Mouse (Mus musculus) midbrain, embryonic 12.5 days (tissue): ENCODE results near the gene Gm26661. TPM values are rescaled to one million over a fixed set of nuclear protein-coding genes. Genes with fewer than 3 reads are reported as not detected.

Experiments used
- ATAC-seq: fragments of 200-750 bp; cut with Nextera tagmentation; 2 replicates; pipeline ENCODE4 v1.8.0; 2017; ENCODE audit warnings: low read depth, moderate TSS enrichment, moderate library complexity; ENCODE audit not compliant: low FRiP score
- H3K27ac ChIP-seq: fragments of 300-500 bp; sonication (generic); replicated peaks from 2 replicates; pipeline ENCODE4 v1.5.1; 2016; ENCODE audit warnings: mild to moderate bottlenecking
- H3K27me3 ChIP-seq: fragments of 300-500 bp; sonication (generic); 2 replicates; pipeline ENCODE4 v1.6.1; 2016; ENCODE audit warnings: mild to moderate bottlenecking
- H3K36me3 ChIP-seq: fragments of 300-500 bp; sonication (generic); 2 replicates; pipeline ENCODE4 v1.6.1; 2016
- H3K4me1 ChIP-seq: fragments of 300-500 bp; sonication (generic); 2 replicates; pipeline ENCODE4 v1.6.1; 2016
- H3K4me2 ChIP-seq: fragments of 300-500 bp; sonication (generic); replicated peaks from 2 replicates; pipeline ENCODE4 v1.6.1; 2016; ENCODE audit warnings: mild to moderate bottlenecking, moderate library complexity
- H3K4me3 ChIP-seq: fragments of 300-500 bp; sonication (generic); 2 replicates; pipeline ENCODE4 v1.5.1; 2016; ENCODE audit warnings: mild to moderate bottlenecking
- H3K9ac ChIP-seq: fragments of 300-500 bp; sonication (generic); replicated peaks from 2 replicates; pipeline ENCODE4 v1.6.1; 2016; ENCODE audit warnings: mild to moderate bottlenecking, moderate library complexity
- H3K9me3 ChIP-seq: fragments of 300-500 bp; sonication (generic); 2 replicates; pipeline ENCODE4 v1.6.1; 2016; ENCODE audit warnings: mild to moderate bottlenecking
- WGBS: fragments of 180-500 bp; shearing (Covaris S2); methylation state at CpG from one replicate; pipeline ENCODE4 v1.1.7; 2016; 5-methylcytosine and 5-hydroxymethylcytosine counted together
- polyA plus RNA-seq: library from polyadenylated mRNA; unstranded; fragments of >200 nt; fragmentation: Nextera tagmentation; extraction: Ambion mirVana; gene quantifications from 2 replicates; pipeline ENCODE4 v1.2.1, GENCODE M21; 2016

Gene Gm26661
- polyA plus RNA-seq, 1 experiment from 2014 or later = not detected

DNA sequence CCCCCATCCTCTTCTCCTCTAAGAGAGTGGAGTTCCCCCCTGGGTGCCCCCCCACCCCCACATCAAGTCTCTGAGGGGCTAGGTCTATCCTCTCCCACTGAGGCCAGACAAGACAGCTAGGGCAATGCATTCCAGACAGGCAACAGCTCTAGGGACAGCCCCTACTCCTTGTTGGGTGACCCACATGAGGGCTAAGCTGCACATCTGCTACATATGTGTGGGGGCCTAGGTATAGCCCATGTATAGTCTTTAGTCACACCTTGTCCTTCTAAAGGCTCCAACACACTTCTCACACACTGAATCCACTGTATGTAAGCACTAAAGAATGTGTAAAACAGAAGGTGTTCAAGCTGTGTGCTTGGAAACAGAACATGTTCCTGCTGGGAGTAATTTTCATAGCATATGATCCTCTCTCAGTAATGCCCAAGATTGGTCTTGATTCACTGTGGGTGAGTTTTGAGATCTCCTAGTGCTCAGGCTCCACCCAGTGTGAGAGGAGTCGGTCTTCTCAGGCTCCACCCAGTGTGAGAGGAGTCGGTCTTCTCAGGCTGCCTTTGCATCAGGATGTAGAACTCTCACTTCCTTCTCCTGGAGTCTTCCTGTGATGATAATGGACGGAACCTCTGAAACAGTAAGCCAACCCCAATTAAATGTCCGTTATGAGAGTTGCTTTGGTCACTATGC lies 12.6 kb downstream of the Gm26661 start:
- Histone ChIP-seq H3K4me1 (no peaks in the 10 kb centered on the region), H3K27me3 (no peaks in the 10 kb centered on the region), H3K27ac (no peak overlapping the region), H3K4me3 (no peak overlapping the region), H3K4me2 (no peak overlapping the region), H3K36me3 (no peaks in the 10 kb centered on the region), H3K9ac (no peak overlapping the region), H3K9me3 (peaks cover 3% of the 10 kb centered on the region; the same call in 1 of the 2 replicates)
- ATAC-seq = no peak
- WGBS = 80% methylated on average over 4 of the region's 4 CpGs

DNA sequence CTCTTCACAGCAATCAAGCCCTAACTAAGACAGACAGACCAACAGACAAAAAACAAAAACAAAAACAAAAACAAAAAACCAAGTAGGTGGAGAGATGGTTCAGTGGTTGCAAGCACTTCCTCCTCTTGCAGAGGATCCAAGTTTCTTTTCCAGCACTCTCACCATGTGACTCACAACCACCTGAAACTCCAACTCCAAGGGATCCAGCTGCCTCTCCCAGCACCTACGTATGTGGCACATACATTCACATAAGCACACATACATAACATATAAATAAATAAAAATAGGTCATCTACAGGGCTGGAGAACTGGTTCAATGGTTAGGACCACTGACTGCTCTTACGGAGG lies 13.1 kb downstream of the Gm26661 start:
- 88% methylated on average over 2 of the region's 2 CpGs for WGBS
- Histone ChIP-seq H3K36me3 (no peaks in the 10 kb centered on the region), H3K9me3 (peaks cover 3% of the 10 kb centered on the region; the same call in 1 of the 2 replicates), H3K4me1 (no peaks in the 10 kb centered on the region), H3K4me3 (no peak overlapping the region), H3K4me2 (no peak overlapping the region), H3K9ac (no peak overlapping the region), H3K27me3 (no peaks in the 10 kb centered on the region), H3K27ac (no peak overlapping the region)
- ATAC-seq = no peak

DNA sequence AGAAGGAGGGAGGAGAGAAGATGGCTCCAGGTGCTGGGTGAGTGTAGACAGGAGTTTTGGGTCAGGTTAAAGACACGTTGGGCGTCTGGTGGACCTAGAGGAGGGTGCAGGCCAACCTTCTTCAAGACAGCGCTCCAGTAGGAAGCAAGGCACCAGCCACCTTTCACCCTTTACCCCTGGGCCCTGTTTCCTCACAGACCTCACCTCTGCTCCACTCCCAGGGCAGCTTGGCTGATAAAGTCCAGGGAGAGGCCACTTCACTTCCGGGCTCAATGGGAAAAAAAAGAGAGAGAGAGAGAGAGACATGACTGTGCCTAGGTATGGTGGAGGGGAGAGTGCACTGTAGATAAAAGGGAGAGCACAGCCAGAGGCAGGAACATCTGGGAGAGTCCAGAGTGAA lies 16.3 kb downstream of the Gm26661 start:
- Histone ChIP-seq H3K9me3 (no peaks in the 10 kb centered on the region), H3K4me2 (no peak overlapping the region), H3K9ac (no peak overlapping the region), H3K27me3 (no peaks in the 10 kb centered on the region), H3K27ac (no peak overlapping the region), H3K36me3 (no peaks in the 10 kb centered on the region), H3K4me1 (no peaks in the 10 kb centered on the region), H3K4me3 (no peak overlapping the region)
- 80% methylated on average over 4 of the region's 4 CpGs for WGBS
- ATAC-seq = no peak

DNA sequence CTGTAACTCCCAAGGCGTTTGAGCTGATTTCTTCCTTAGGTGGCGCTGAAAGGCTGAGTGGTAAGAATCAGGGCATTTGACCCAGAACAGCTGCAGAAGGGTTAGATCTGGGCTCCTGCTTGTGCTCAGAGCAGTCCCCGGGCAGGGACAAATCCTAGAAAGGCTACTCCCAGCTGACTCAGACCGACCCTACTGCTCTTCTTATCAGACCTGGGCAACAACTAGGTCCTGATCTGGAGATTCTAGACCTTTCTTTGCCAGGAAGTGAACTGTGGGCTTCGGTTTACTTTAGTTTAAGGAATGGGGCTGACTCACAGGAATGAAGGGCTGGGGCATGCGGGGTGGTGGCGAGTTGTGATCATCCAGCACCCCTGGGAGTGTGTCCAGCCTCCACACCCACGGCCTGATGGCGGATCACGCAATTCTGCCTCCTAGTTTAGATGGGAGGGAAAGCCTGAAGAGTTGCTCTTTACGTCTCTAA lies 17.2 kb downstream of the Gm26661 start:
- H3K4me2 ChIP-seq = no peak overlapping the region
- no peaks in the 10 kb centered on the region for H3K27me3 ChIP-seq
- 74% methylated on average over 11 of the region's 11 CpGs for WGBS
- no peak overlapping the region for H3K27ac ChIP-seq
- no peaks in the 10 kb centered on the region for H3K36me3 ChIP-seq
- H3K4me3 ChIP-seq = no peak overlapping the region
- no peaks in the 10 kb centered on the region for H3K4me1 ChIP-seq
- ATAC-seq = no peak
- H3K9me3 ChIP-seq = no peaks in the 10 kb centered on the region
- no peak overlapping the region for H3K9ac ChIP-seq

DNA sequence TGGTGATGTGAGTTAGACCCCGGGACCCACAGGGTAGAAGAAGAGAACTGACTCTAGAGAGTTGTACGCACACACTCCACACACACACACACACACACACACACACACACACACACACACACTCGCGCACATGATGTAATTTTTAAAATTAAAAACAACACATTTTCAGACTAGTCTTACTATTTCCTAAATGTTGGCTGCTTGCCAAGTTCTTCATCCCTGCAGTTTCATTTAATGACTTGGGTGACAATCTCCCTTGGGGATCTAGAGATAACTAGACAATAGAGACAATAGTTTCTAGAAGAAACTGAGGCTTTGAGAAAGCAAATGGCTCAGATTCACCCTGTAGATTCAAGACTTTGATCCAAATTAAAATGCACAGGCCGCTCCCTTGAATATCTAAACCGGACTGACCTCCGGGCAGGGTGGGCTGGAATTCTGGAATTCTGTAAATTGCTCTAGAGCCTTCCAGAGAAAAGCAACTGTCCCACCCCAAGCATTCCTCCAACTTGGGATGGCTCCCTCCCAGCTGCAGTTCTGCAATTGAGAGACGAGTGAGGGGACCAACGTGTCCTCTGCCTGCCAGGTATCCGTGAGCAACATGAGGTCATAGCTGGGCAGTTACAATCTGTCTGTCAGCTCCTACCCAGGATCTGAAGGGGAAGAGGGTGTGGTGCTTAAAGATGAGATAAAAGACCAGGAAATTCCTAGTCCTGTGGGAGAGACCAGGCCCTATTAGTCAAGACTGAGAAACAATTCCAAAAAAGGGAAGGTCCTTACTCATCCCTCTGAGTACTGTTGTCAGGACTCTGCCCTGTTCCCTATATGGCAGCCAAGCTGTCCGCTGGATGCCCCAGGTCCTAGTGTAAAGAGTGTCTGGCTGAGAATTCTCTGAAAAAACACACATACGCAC lies 17.9 kb downstream of the Gm26661 start:
- Histone ChIP-seq H3K4me1 (no peaks in the 10 kb centered on the region), H3K36me3 (no peaks in the 10 kb centered on the region), H3K9ac (no peak overlapping the region), H3K4me2 (no peak overlapping the region), H3K27ac (no peak overlapping the region), H3K9me3 (no peaks in the 10 kb centered on the region), H3K27me3 (no peaks in the 10 kb centered on the region), H3K4me3 (no peak overlapping the region)
- no peak for ATAC-seq
- WGBS = 86% methylated on average over 12 of the region's 12 CpGs

DNA sequence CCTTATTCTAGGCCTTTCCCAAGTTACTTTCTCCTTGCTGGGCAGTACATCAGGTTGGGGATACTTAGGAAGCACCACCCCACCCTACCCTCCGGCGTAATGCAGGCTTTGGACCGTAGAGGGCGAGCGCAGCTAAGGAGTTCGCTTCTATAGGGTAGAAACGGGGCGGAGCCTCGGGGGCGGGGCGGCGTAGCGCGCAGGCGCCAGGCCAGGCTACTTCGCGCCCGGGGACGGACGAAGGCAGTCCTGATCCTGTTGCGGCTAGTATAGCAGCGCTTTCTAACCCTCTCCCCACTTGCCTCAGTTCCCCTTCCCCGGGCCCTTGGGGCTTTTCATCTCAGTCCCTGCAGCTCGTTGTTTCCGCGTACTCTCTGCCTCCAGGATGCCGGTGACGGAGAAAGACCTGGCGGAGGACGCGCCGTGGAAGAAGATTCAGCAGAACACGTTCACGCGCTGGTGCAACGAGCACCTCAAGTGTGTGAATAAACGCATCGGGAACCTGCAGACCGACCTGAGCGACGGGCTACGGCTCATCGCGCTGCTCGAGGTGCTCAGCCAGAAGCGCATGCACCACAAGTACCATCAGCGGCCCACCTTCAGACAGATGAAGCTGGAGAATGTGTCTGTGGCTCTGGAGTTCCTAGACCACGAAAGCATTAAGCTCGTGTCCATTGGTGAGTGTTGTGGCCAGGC lies 26.5 kb downstream of the Gm26661 start, which contains the start of gene Flnb:
Gene Flnb (plus strand): TSS at position 188 of the 693 bp plus-strand sequence.
- H3K36me3 ChIP-seq = no peaks in the 10 kb centered on the region
- peak within 1 kb of the TSS; percentile 67 for H3K4me3 ChIP-seq
- H3K27ac ChIP-seq = peak within 1 kb of the TSS; percentile 60
- peaks cover 8% of the 10 kb centered on the region; the same call in 1 of the 2 replicates for H3K27me3 ChIP-seq
- H3K9me3 ChIP-seq = no peaks in the 10 kb centered on the region
- under 1% methylated on average over 48 of the region's 49 CpGs for WGBS
- peak within 1 kb of the TSS; percentile 76 for H3K9ac ChIP-seq
- ATAC-seq = peak; percentile 99
- peak within 1 kb of the TSS; percentile 95 for H3K4me2 ChIP-seq
- peaks cover 20% of the 10 kb centered on the region for H3K4me1 ChIP-seq

DNA sequence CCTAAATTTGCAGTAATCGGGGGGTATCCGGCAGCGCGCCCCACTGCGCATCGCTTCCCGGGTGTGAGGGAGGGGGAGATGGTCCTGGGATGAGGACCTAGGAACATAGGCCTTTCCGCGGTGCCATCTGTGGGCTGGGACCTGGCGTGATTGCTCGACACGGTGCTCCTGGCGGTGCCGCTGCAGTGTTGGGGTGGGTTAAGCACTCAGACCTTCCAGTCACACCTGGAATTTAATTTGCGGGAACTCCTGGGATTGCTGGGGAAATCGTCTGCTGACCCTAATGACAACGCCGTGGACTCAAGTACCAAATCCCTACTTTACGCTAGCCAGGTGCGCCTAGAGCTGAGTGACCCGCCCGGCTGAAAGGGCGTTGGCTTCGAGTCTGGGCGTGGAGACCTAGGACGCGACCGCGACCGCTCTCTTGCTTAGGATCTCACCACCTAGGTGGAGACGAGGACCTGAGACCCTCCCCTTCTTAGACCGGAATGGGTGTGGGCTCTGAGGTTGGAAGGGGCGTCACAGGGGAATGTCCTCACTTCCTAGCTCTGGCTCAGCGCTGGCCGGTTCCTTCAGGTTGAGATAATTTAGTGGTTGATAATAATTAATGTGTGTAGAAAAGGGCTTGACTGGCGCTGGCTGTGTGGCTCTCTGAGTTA lies 27.2 kb downstream of the Gm26661 start:
- ATAC-seq = peak; percentile 57
- WGBS = 1% methylated on average over 35 of the region's 36 CpGs
- Histone ChIP-seq H3K36me3 (no peaks in the 10 kb centered on the region), H3K4me1 (peaks cover 22% of the 10 kb centered on the region), H3K27ac (0 out of 2 replicates have a peak overlapping the region, but pooled peaks have one; percentile 60), H3K9me3 (no peaks in the 10 kb centered on the region), H3K9ac (peak overlapping the region; percentile 76), H3K4me3 (peak overlapping the region; percentile 67), H3K27me3 (peaks cover 8% of the 10 kb centered on the region; the same call in 1 of the 2 replicates), H3K4me2 (peak overlapping the region; percentile 95)

DNA sequence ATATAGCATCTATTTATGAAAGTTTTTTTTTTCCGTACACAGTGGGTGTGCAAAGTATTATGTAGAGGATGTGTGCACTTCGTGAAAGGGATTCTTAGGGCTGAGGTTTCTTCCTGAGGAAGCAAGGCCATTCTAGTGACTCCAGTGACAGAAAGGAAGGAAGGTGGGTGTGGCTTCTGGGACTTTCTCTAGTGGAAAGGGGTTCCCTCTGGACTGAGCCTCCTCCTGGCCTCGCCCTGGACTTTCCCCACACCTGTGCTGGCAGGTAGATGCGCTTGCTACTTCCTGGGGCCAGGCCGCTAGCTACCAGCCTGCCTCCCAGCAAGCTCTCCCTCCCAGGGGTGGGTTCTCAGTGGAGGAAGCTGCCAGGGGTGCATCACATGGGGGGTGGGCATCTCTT lies 28.1 kb downstream of the Gm26661 start:
- Histone ChIP-seq H3K27ac (no peak overlapping the region), H3K4me3 (peak overlapping the region; percentile 67), H3K4me2 (peak overlapping the region; percentile 95), H3K9me3 (no peaks in the 10 kb centered on the region), H3K9ac (no peak overlapping the region), H3K27me3 (peaks cover 8% of the 10 kb centered on the region; the same call in 1 of the 2 replicates), H3K36me3 (no peaks in the 10 kb centered on the region), H3K4me1 (peaks cover 22% of the 10 kb centered on the region)
- no peak for ATAC-seq
- 74% methylated on average over 5 of the region's 5 CpGs for WGBS

DNA sequence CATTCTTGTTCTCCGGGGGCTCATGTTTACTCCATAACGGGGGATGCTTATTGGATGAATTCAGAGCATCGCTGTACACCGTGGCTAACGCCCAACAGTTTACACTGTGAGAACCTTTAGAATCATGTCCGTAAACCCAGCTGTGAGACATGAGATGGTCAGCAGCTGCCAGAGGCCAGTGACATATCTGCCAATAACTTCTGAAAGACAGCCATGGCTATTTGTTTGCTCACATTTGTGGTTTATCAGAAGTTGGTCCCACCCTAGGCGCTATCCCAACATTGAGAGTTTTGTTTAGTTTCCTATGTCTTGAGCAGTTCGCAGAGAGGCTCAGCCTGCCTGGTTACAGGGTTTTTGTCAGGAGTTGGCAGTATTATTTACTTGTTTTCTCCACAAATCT lies 30.0 kb downstream of the Gm26661 start:
- no peak overlapping the region for H3K9ac ChIP-seq
- ATAC-seq = no peak
- H3K27me3 ChIP-seq = peaks cover 8% of the 10 kb centered on the region; the same call in 1 of the 2 replicates
- no peaks in the 10 kb centered on the region for H3K36me3 ChIP-seq
- no peaks in the 10 kb centered on the region for H3K9me3 ChIP-seq
- H3K4me2 ChIP-seq = no peak overlapping the region
- H3K4me3 ChIP-seq = no peak overlapping the region
- H3K27ac ChIP-seq = no peak overlapping the region
- 87% methylated on average over 8 of the region's 8 CpGs for WGBS
- peaks cover 33% of the 10 kb centered on the region for H3K4me1 ChIP-seq

DNA sequence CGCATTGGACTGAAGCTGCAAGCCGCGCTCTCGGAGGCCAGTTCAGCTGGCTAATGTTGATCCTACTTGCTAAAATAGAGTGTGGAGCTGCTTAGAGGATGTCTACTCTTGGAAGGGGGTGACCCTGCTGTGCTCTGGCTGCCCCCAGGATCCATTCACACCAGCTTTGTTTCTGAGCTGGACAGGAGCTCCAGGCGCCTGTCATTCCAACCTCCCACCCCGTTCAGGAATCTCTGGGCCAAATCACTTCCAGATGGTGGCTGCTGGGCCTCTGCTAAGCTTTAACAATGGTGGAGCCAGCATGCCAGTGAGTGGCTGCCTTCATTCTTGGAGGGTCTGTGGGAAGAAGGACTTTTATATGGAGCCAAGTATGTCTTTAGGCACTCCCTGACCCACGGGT lies 31.3 kb downstream of the Gm26661 start:
- ATAC-seq = no peak
- Histone ChIP-seq H3K27me3 (peaks cover 8% of the 10 kb centered on the region; the same call in 1 of the 2 replicates), H3K4me3 (no peak overlapping the region), H3K4me2 (no peak overlapping the region), H3K4me1 (peaks cover 40% of the 10 kb centered on the region), H3K9ac (no peak overlapping the region), H3K27ac (no peak overlapping the region), H3K9me3 (no peaks in the 10 kb centered on the region), H3K36me3 (no peaks in the 10 kb centered on the region)
- WGBS = 39% methylated on average over 7 of the region's 7 CpGs

DNA sequence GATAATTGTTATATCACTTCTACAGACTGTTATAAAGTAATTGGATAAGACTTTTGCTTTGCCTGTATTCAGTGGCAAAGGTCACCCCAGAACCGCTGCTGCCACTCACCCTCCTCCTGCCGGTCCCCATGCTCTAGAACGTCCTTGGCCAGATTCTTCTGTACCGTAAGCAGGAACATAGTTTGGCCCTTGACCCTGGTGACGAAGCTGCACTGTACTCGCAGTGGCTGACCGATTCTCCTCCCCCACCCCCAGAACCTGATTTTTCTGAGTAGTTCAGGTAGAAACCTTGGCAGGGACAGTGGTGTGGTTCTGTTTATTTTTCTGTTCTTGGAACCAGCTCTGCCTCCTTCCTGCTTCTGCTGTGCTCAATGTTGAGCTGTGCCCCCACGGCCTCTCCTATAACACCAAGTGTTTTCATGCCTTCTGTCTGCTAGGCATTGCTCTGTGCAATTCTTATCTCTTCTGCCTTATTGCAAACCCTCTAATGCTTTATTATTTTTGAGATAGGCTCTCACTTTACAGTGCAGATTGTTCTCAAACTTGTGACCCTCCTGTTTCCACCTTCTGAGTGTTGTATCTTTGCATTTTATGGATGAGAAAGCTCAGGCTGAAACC lies 33.4 kb downstream of the Gm26661 start:
- Histone ChIP-seq H3K27ac (no peak overlapping the region), H3K4me1 (peaks cover 26% of the 10 kb centered on the region), H3K9me3 (no peaks in the 10 kb centered on the region), H3K36me3 (no peaks in the 10 kb centered on the region), H3K27me3 (no peaks in the 10 kb centered on the region), H3K9ac (no peak overlapping the region), H3K4me2 (no peak overlapping the region), H3K4me3 (no peak overlapping the region)
- no peak for ATAC-seq
- WGBS = 75% methylated on average over 8 of the region's 8 CpGs
